Mouse (Mus musculus) liver, embryonic 14.5 days (tissue): ENCODE measurements around the gene Usp44.

Experiments
- CTCF ChIP-seq: IDR thresholded peaks from 2 replicates; pipeline ENCODE4 v1.5.1; 2016; ENCODE audit warnings: antibody characterized with exemption, low read depth, control low read depth
- EP300 ChIP-seq: IDR thresholded peaks from 2 replicates; pipeline ENCODE4 v1.6.1; 2016; ENCODE audit warnings: antibody characterized with exemption, low read depth

DNA sequence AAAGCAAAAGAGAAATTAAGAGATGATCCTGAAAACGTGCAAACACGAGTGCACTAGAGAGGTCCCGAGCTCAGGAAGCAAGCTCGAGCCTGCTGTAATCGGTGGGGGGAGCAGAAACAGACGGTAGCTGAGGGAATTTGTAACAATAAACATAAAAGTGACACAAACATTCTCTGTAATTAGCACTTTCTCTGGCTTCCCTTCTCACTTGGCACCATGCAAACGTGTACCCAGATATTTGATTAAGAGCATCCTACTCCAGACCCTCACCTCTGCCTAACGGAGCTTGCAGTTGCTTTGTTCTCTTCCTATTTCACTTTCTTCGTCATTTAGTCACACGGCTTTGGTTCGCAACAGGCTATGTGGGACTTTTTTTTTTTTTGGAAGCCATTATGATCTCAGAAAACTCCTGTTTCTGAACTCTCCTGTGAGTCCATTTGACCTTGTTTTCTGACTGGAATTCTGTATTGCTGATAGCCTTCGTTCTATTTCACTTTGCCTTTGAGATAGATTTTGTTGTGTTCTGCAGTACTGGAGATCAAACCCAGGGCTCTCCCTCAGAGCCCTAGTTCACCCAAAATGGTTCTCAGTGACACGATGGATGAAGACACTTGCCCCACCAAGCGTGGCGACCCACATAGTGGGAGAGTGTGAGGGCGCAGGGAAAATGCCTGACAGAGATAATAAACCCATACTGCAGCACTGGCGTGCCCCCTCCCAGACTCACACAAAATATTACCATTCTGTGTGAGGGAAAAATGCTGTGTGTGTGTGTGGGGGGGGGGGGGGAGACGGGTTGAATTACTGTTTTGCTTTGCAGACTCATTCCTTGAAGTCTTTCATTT lies 597 bp downstream of the Usp44 start:
- no peak for TF ChIP-seq CTCF
- no peak for TF ChIP-seq EP300
